Mouse (Mus musculus): ENCODE measurements around the gene Eya2. TPM values are rescaled to one million over a fixed set of nuclear protein-coding genes. Genes with fewer than 3 reads are reported as not detected.

The Eya2 gene
- polyA plus RNA-seq, 1 experiment from 2014 or later: 4.2 TPM

DNA sequence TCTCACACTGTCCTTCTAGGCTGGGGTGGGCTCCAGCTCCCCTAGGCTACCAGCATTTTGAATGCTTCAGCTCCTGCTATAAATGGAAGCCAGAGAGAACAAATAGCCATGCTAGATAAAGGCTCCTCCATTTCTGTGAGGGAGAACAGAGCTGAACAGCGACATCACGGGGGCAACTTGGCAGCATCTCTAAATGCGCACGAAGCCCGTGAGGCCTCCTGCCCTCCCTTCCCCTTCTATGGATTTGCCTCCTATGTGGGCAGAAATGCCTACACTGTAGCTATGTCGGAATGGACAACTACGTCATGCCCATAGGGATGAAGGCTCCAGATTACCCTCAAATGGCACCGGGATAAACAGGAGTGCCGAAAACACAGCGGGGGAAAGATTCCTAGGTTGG is 222.6 kb downstream of the Eya2 start:
- WGBS: 83% methylated on average over 10 of the region's 10 CpGs

DNA sequence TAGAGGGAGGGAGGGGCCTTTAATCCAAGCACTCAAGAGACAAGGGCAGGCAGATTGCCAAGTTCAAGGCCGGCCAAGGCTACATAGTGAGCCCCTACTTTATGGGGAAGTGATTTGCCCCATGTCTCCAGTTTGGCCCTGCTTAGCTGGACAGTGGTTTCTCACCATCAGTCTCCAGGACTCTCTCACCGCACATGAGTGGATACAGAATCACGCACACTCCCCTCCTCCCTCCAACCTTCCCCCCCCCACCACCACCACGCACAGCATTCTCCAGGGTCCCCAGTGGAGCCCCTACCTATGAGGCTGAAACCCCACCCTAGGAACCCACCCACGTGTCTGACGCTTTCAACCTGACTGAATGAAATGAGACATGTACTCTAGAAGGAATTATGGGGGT is 223.7 kb downstream of the Eya2 start:
- no peak overlapping the region for H3K27ac ChIP-seq (ENCODE audit: low read depth, low read length)
- ATAC-seq (no peak), DNase-seq (ENCODE audit: low spot score) (no peak)
- 94% methylated on average over 6 of the region's 6 CpGs for WGBS
- no peaks in the 10 kb centered on the region for H3K27me3 ChIP-seq (replicated peaks; ENCODE audit: control insufficient read depth, insufficient read depth, low read length)
- H3K36me3 ChIP-seq (ENCODE audit: control insufficient read depth, insufficient read depth, low read length): peaks cover 84% of the 10 kb centered on the region
- H3K4me1 ChIP-seq (ENCODE audit: control insufficient read depth, insufficient read depth, low read length): no peaks in the 10 kb centered on the region
- no peak overlapping the region for H3K4me2 ChIP-seq (ENCODE audit: low read length)
- no peak overlapping the region for H3K9ac ChIP-seq (ENCODE audit: low read length)
- no peaks in the 10 kb centered on the region for H3K9me3 ChIP-seq (replicated peaks; ENCODE audit: control insufficient read depth, low read length)
- H3K4me3 ChIP-seq (ENCODE audit: low read depth, low read length): no peak overlapping the region

More for the DNA sequence above, 222.6 kb downstream of the Eya2 start:
- Histone ChIP-seq H3K36me3 (ENCODE audit: control insufficient read depth, insufficient read depth, low read length) (peaks cover 84% of the 10 kb centered on the region), H3K27ac (ENCODE audit: low read depth, low read length) (no peak overlapping the region), H3K9me3 (replicated peaks; ENCODE audit: control insufficient read depth, low read length) (no peaks in the 10 kb centered on the region), H3K4me1 (ENCODE audit: control insufficient read depth, insufficient read depth, low read length) (no peaks in the 10 kb centered on the region), H3K4me2 (ENCODE audit: low read length) (no peak overlapping the region), H3K9ac (ENCODE audit: low read length) (no peak overlapping the region), H3K4me3 (ENCODE audit: low read depth, low read length) (no peak overlapping the region), H3K27me3 (replicated peaks; ENCODE audit: control insufficient read depth, insufficient read depth, low read length) (no peaks in the 10 kb centered on the region)
- ATAC-seq (no peak), DNase-seq (ENCODE audit: low spot score) (no peak)

DNA sequence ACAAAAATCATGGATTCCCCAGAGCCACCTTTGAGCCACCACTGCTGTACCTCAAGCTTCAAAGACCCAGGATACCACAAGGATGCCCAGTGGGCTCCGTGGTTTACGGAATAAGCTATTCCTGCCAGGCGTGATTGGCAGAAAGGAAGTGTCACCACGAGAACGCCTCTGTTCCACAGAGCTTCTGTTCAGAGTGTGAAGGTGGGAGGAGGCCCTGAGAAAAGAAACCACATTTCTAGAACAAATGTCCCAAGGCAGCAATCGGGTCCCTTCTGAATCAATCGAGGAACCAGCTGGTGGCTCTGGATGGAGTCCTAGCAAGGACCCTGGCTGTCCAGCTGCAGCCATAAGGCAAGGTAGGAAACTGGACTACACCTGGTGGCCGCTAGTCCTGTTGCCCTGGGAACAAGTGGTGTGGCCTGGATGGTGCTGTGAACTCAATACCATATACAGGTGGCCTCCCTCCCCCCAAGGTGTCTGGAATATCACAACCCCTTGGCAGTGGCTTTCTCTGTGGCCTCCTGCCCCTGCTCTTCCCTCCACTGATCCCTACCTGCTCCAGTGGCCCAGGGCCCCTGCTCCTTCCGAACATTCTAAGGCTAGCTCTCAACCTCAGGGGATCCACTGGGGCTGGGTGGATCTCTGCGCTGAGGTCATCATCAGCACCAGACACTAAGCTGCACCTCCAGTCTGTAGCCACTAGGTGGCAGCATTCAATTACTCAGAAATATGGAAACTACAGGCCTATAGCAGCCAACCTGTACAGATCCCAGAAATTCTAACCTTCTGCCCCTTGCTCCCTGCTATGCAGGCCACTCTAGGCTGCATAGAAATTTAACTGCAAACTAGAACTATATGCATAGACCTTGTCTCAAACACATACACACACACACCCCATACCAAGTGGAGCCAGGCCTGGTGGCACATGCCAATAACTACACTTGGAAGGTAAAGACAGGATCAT is 224.4 kb downstream of the Eya2 start:
- Histone ChIP-seq H3K27me3 (replicated peaks; ENCODE audit: control insufficient read depth, insufficient read depth, low read length) (no peaks in the 10 kb centered on the region), H3K4me2 (ENCODE audit: low read length) (no peak overlapping the region), H3K27ac (ENCODE audit: low read depth, low read length) (no peak overlapping the region), H3K36me3 (ENCODE audit: control insufficient read depth, insufficient read depth, low read length) (peaks cover 83% of the 10 kb centered on the region), H3K4me3 (ENCODE audit: low read depth, low read length) (no peak overlapping the region), H3K4me1 (ENCODE audit: control insufficient read depth, insufficient read depth, low read length) (no peaks in the 10 kb centered on the region), H3K9ac (ENCODE audit: low read length) (no peak overlapping the region), H3K9me3 (replicated peaks; ENCODE audit: control insufficient read depth, low read length) (no peaks in the 10 kb centered on the region)
- DNase-seq (ENCODE audit: low spot score) (peak; percentile 84), ATAC-seq (peak; percentile 66)
- 72% methylated on average over 10 of the region's 10 CpGs for WGBS

DNA sequence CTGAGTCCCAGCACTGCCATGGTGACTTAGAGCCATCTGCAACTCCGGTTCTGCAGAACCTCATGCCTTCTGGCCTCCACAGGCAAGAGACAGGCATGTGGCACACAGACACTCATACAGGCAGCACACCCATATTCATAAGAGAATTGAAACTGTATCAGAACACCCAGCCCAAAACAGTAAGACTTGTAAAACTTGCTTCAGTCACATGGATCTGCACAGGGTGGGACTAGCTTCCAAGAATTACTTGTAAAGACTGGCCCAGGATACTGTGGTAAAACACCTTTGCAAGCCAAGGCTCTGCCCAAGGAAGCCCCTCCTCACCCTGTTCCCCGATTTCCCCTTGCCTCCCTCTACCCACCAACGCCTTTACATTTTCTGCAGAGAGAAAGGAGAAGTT is 225.2 kb downstream of the Eya2 start:
- H3K27me3 ChIP-seq (replicated peaks; ENCODE audit: control insufficient read depth, insufficient read depth, low read length): no peaks in the 10 kb centered on the region
- no peaks in the 10 kb centered on the region for H3K4me1 ChIP-seq (ENCODE audit: control insufficient read depth, insufficient read depth, low read length)
- peaks cover 81% of the 10 kb centered on the region for H3K36me3 ChIP-seq (ENCODE audit: control insufficient read depth, insufficient read depth, low read length)
- H3K4me3 ChIP-seq (ENCODE audit: low read depth, low read length): no peak overlapping the region
- no peak overlapping the region for H3K27ac ChIP-seq (ENCODE audit: low read depth, low read length)
- ATAC-seq: no peak
- H3K9me3 ChIP-seq (replicated peaks; ENCODE audit: control insufficient read depth, low read length): no peaks in the 10 kb centered on the region
- WGBS: 94% methylated on average over 3 of the region's 3 CpGs
- no peak for DNase-seq (ENCODE audit: low spot score)
- no peak overlapping the region for H3K9ac ChIP-seq (ENCODE audit: low read length)
- no peak overlapping the region for H3K4me2 ChIP-seq (ENCODE audit: low read length)

DNA sequence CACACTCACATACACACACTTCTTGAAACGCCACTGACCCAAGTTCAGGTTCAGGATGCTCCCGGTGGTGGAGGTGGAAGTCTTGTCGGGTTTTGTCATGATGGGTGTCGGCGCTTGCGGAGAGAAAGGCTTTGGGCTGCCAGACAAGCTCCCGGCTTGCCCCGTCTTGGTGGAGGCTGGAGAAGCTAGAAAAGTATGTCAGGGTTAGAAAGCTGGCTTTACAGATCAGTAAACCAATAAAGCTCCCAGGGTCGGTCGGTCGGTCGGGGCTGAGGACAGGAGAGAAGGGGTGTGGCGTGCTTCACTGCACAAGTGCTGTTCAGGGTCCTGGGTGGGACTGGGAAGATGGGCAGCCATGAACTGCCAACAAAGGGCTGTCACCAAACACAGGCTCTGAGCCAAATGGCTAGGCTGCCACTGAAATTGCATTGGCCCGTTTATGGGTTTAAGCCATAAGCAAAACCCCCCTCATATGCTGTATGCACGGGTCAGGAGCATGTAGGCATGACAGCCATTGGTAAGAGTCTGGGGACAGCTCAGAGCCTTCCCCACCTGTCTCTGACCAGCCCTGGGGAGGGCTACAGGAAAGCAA is 225.8 kb downstream of the Eya2 start:
- Histone ChIP-seq H3K36me3 (ENCODE audit: control insufficient read depth, insufficient read depth, low read length) (peaks cover 83% of the 10 kb centered on the region), H3K9ac (ENCODE audit: low read length) (no peak overlapping the region)
- ATAC-seq: no peak

More for the DNA sequence above, 225.8 kb downstream of the Eya2 start:
- Histone ChIP-seq H3K27me3 (replicated peaks; ENCODE audit: control insufficient read depth, insufficient read depth, low read length) (no peaks in the 10 kb centered on the region), H3K4me3 (ENCODE audit: low read depth, low read length) (no peak overlapping the region), H3K4me2 (ENCODE audit: low read length) (no peak overlapping the region), H3K27ac (ENCODE audit: low read depth, low read length) (peak overlapping the region; percentile 9; the same call in 1 of the 2 replicates), H3K9me3 (replicated peaks; ENCODE audit: control insufficient read depth, low read length) (no peaks in the 10 kb centered on the region), H3K4me1 (ENCODE audit: control insufficient read depth, insufficient read depth, low read length) (no peaks in the 10 kb centered on the region)
- no peak for DNase-seq (ENCODE audit: low spot score)
- WGBS: 87% methylated on average over 15 of the region's 15 CpGs

Other genes with a start within 250 kb of the Eya2 start
- 8.1 and 9.1 TPM in 2 replicates for gene Zfp663, start 226.3 kb upstream of the Eya2 start, polyA plus RNA-seq (2014; fragmentation: Nextera tagmentation; extraction: Ambion mirVana)
- gene Zfp334, start 206.8 kb upstream of the Eya2 start, polyA plus RNA-seq (2014; fragmentation: Nextera tagmentation; extraction: Ambion mirVana): 13.6 and 13.9 TPM in 2 replicates
- not detected in 2 replicates for gene Ocstamp, start 194.6 kb upstream of the Eya2 start, polyA plus RNA-seq (2014; fragmentation: Nextera tagmentation; extraction: Ambion mirVana)
- 5.8 and 8.6 TPM in 2 replicates for gene Slc13a3, start 121.8 kb upstream of the Eya2 start, polyA plus RNA-seq (2014; fragmentation: Nextera tagmentation; extraction: Ambion mirVana)
- gene Trp53rka, start 101.7 kb upstream of the Eya2 start, polyA plus RNA-seq (2014; fragmentation: Nextera tagmentation; extraction: Ambion mirVana): 37.0 and 45.0 TPM in 2 replicates
- gene Slc2a10, start 91.2 kb upstream of the Eya2 start, polyA plus RNA-seq (2014; fragmentation: Nextera tagmentation; extraction: Ambion mirVana): 1.2 and 1.8 TPM in 2 replicates